Mouse (Mus musculus): ENCODE measurements at regions not wholly inside any gene's neighbourhood (a gene's known extent, or its start where the extent isn't known, plus 50 kb on each side); places are given as distances from the start of the nearest gene placed in this dataset.
A peak's percentile ranks its signal among the peaks of the same experiment; 100 is the strongest.

- H3K36me3 ChIP-seq (ENCODE audit: insufficient read depth, low read length) = no peaks in the 10 kb centered on the region
- H3K9me3 ChIP-seq (ENCODE audit: low read length) = no peaks in the 10 kb centered on the region
- H3K4me1 ChIP-seq (replicated peaks; ENCODE audit: low read depth, low read length) = no peaks in the 10 kb centered on the region
- no peaks in the 10 kb centered on the region for H3K27me3 ChIP-seq (ENCODE audit: insufficient read depth, low read length)
- no peak overlapping the region for H3K4me3 ChIP-seq (replicated peaks; ENCODE audit: low read length)
- TF ChIP-seq CTCF (conservative IDR thresholded peaks at IDR 0.05; ENCODE audit: low read length) = no peak
- no peak for TF ChIP-seq POU5F1 (IDR thresholded peaks at IDR 0.05; ENCODE audit: borderline replicate concordance, low read length)
- TF ChIP-seq NANOG (IDR thresholded peaks at IDR 0.05; ENCODE audit: borderline replicate concordance, low read length) = no peak
Observed at GRCm38 (mm10) chr14:98538267-98538666, 368.7 kb upstream of the Dach1 start.

- no peaks in the 10 kb centered on the region for H3K9me3 ChIP-seq (ENCODE audit: low read length)
- no peaks in the 10 kb centered on the region for H3K4me1 ChIP-seq (replicated peaks; ENCODE audit: low read depth, low read length)
- TF ChIP-seq POU5F1 (IDR thresholded peaks at IDR 0.05; ENCODE audit: borderline replicate concordance, low read length) = no peak
- TF ChIP-seq CTCF (conservative IDR thresholded peaks at IDR 0.05; ENCODE audit: low read length) = no peak
- TF ChIP-seq NANOG (IDR thresholded peaks at IDR 0.05; ENCODE audit: borderline replicate concordance, low read length) = no peak
- no peaks in the 10 kb centered on the region for H3K27me3 ChIP-seq (ENCODE audit: insufficient read depth, low read length)
- H3K36me3 ChIP-seq (ENCODE audit: insufficient read depth, low read length) = no peaks in the 10 kb centered on the region
- no peak overlapping the region for H3K4me3 ChIP-seq (replicated peaks; ENCODE audit: low read length)
Observed at GRCm38 (mm10) chr14:98533600-98533999, 364.0 kb upstream of the Dach1 start.

- H3K36me3 ChIP-seq (ENCODE audit: insufficient read depth, low read length) = no peaks in the 10 kb centered on the region
- H3K27me3 ChIP-seq (ENCODE audit: insufficient read depth, low read length) = no peaks in the 10 kb centered on the region
- H3K9me3 ChIP-seq (ENCODE audit: low read length) = no peaks in the 10 kb centered on the region
- H3K4me3 ChIP-seq (replicated peaks; ENCODE audit: low read length) = no peak overlapping the region
- TF ChIP-seq NANOG (IDR thresholded peaks at IDR 0.05; ENCODE audit: borderline replicate concordance, low read length) = no peak
- TF ChIP-seq POU5F1 (IDR thresholded peaks at IDR 0.05; ENCODE audit: borderline replicate concordance, low read length) = no peak
- TF ChIP-seq CTCF (conservative IDR thresholded peaks at IDR 0.05; ENCODE audit: low read length) = no peak
- no peaks in the 10 kb centered on the region for H3K4me1 ChIP-seq (replicated peaks; ENCODE audit: low read depth, low read length)
Observed at GRCm38 (mm10) chr14:98520966-98521365, 351.4 kb upstream of the Dach1 start.

DNA sequence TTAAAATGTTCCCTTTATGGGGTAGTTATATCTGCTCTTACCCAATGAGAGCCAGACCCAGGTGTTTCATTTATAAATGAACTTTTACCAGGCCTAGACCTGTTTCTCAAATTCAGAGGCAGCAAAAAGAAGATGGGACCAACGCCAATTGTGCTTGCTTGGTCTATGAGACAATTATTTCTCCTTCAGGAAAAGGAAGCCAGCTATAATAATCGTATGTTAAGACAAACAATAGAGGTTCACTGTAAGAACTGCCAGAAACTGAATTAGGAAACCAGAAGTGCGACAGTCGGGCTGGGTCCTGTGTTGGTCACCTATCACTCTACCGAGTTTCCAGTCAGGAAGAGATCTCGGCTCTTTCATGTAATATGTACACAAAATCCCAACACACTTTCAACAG, 335.8 kb upstream of the Dach1 start:
- Histone ChIP-seq H3K9me3 (ENCODE audit: low read length) (no peaks in the 10 kb centered on the region), H3K4me3 (replicated peaks; ENCODE audit: low read length) (no peak overlapping the region), H3K4me1 (replicated peaks; ENCODE audit: low read depth, low read length) (no peaks in the 10 kb centered on the region), H3K36me3 (ENCODE audit: insufficient read depth, low read length) (no peaks in the 10 kb centered on the region), H3K27me3 (ENCODE audit: insufficient read depth, low read length) (no peaks in the 10 kb centered on the region)
- TF ChIP-seq NANOG (IDR thresholded peaks at IDR 0.05; ENCODE audit: borderline replicate concordance, low read length) (no peak), CTCF (conservative IDR thresholded peaks at IDR 0.05; ENCODE audit: low read length) (no peak), POU5F1 (IDR thresholded peaks at IDR 0.05; ENCODE audit: borderline replicate concordance, low read length) (no peak)

DNA sequence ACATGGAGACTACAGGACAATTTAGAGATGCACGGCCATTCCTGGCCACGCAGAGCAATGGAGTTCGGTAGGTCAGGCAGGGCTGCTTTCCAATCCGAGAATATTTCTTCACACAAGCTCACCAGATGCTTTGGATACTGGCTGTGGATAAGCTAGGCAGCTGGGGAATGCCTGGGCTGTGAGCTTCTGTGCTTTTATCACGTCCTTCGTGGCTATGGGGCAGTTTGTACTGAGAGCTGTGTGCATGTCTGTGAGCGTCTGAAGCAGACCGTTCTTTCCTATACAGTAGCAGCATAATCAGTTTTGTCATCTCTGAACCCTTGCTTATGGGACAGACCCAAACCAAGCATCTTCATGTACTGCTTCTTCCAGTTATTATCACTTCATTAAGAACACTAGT, 307.9 kb upstream of the Dach1 start:
- Histone ChIP-seq H3K27me3 (ENCODE audit: insufficient read depth, low read length) (no peaks in the 10 kb centered on the region), H3K9me3 (ENCODE audit: low read length) (no peaks in the 10 kb centered on the region), H3K4me3 (replicated peaks; ENCODE audit: low read length) (no peak overlapping the region), H3K36me3 (ENCODE audit: insufficient read depth, low read length) (no peaks in the 10 kb centered on the region), H3K4me1 (replicated peaks; ENCODE audit: low read depth, low read length) (no peaks in the 10 kb centered on the region)
- TF ChIP-seq POU5F1 (IDR thresholded peaks at IDR 0.05; ENCODE audit: borderline replicate concordance, low read length) (no peak), CTCF (conservative IDR thresholded peaks at IDR 0.05; ENCODE audit: low read length) (no peak), NANOG (IDR thresholded peaks at IDR 0.05; ENCODE audit: borderline replicate concordance, low read length) (no peak)

- Histone ChIP-seq H3K27me3 (ENCODE audit: insufficient read depth, low read length) (no peaks in the 10 kb centered on the region), H3K36me3 (ENCODE audit: insufficient read depth, low read length) (no peaks in the 10 kb centered on the region), H3K4me1 (replicated peaks; ENCODE audit: low read depth, low read length) (no peaks in the 10 kb centered on the region), H3K4me3 (replicated peaks; ENCODE audit: low read length) (no peak overlapping the region), H3K9me3 (ENCODE audit: low read length) (no peaks in the 10 kb centered on the region)
- no peak for TF ChIP-seq POU5F1 (IDR thresholded peaks at IDR 0.05; ENCODE audit: borderline replicate concordance, low read length)
- no peak for TF ChIP-seq CTCF (conservative IDR thresholded peaks at IDR 0.05; ENCODE audit: low read length)
- no peak for TF ChIP-seq NANOG (IDR thresholded peaks at IDR 0.05; ENCODE audit: borderline replicate concordance, low read length)
Observed at GRCm38 (mm10) chr14:98471803-98472509, 302.4 kb upstream of the Dach1 start.

- Histone ChIP-seq H3K4me1 (replicated peaks; ENCODE audit: low read depth, low read length) (peaks cover 8% of the 10 kb centered on the region), H3K36me3 (ENCODE audit: insufficient read depth, low read length) (no peaks in the 10 kb centered on the region)
- TF ChIP-seq NANOG (IDR thresholded peaks at IDR 0.05; ENCODE audit: borderline replicate concordance, low read length) (no peak), POU5F1 (IDR thresholded peaks at IDR 0.05; ENCODE audit: borderline replicate concordance, low read length) (no peak), CTCF (conservative IDR thresholded peaks at IDR 0.05; ENCODE audit: low read length) (no peak)
Observed at GRCm38 (mm10) chr14:98454461-98454860, 284.9 kb upstream of the Dach1 start.

GRCm38 (mm10) chr14:98452191-98452590, 282.6 kb upstream of the Dach1 start:
- H3K9me3 ChIP-seq (ENCODE audit: low read length) = no peaks in the 10 kb centered on the region
- no peaks in the 10 kb centered on the region for H3K36me3 ChIP-seq (ENCODE audit: insufficient read depth, low read length)
- no peaks in the 10 kb centered on the region for H3K27me3 ChIP-seq (ENCODE audit: insufficient read depth, low read length)
- TF ChIP-seq CTCF (conservative IDR thresholded peaks at IDR 0.05; ENCODE audit: low read length) (no peak), NANOG (IDR thresholded peaks at IDR 0.05; ENCODE audit: borderline replicate concordance, low read length) (no peak), POU5F1 (IDR thresholded peaks at IDR 0.05; ENCODE audit: borderline replicate concordance, low read length) (no peak)
- no peak overlapping the region for H3K4me3 ChIP-seq (replicated peaks; ENCODE audit: low read length)
- peaks cover 13% of the 10 kb centered on the region for H3K4me1 ChIP-seq (replicated peaks; ENCODE audit: low read depth, low read length)

More at GRCm38 (mm10) chr14:98454461-98454860, 284.9 kb upstream of the Dach1 start:
- Histone ChIP-seq H3K27me3 (ENCODE audit: insufficient read depth, low read length) (no peaks in the 10 kb centered on the region), H3K9me3 (ENCODE audit: low read length) (no peaks in the 10 kb centered on the region), H3K4me3 (replicated peaks; ENCODE audit: low read length) (no peak overlapping the region)

DNA sequence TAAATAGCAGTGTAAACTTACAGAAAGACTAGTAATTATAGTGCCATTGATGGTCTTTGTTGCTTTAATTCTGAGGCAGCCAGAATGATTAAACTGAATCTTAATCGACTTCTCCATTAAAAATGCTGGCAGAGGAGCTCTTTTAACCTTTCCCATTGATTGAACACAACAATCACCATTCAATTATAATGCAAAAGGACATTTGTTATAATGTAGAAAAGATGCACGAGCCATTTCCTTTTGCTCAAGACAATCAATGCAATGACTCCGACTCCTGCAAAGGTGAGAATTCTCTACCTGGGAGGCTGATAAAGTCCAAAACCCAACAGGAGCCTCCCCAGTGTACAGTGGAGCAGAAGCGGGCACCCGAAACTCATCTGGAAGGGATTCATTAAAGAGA, 280.0 kb upstream of the Dach1 start:
- H3K4me3 ChIP-seq (replicated peaks; ENCODE audit: low read length) = no peak overlapping the region
- H3K36me3 ChIP-seq (ENCODE audit: insufficient read depth, low read length) = no peaks in the 10 kb centered on the region
- H3K4me1 ChIP-seq (replicated peaks; ENCODE audit: low read depth, low read length) = peaks cover 13% of the 10 kb centered on the region
- H3K27me3 ChIP-seq (ENCODE audit: insufficient read depth, low read length) = no peaks in the 10 kb centered on the region
- peak; percentile 92 for TF ChIP-seq NANOG (IDR thresholded peaks at IDR 0.05; ENCODE audit: borderline replicate concordance, low read length)
- no peak for TF ChIP-seq CTCF (conservative IDR thresholded peaks at IDR 0.05; ENCODE audit: low read length)
- TF ChIP-seq POU5F1 (IDR thresholded peaks at IDR 0.05; ENCODE audit: borderline replicate concordance, low read length) = no peak; the same call in 1 of the 2 replicates
- H3K9me3 ChIP-seq (ENCODE audit: low read length) = no peaks in the 10 kb centered on the region
